Mouse (Mus musculus) spleen, adult 2 months (tissue): ENCODE measurements around the gene Cd59a.
"Not testable (repeated sequence)": the region's sequence is repeated elsewhere in the genome, so short reads cannot be mapped to it uniquely, and the experiment has no call there.

Experiments
- CTCF ChIP-seq: fragments of 200-500 bp; IDR thresholded peaks from 2 replicates; pipeline ENCODE4 v1.5.1; 2011; ENCODE audit warnings: mild to moderate bottlenecking, inconsistent platforms; ENCODE audit not compliant: insufficient read depth, insufficient read length, insufficient replicate concordance; ENCODE audit errors: extremely low read depth
- POLR2A ChIP-seq: fragments of 200-500 bp; IDR thresholded peaks from 2 replicates; pipeline ENCODE4 v1.6.1; 2011; ENCODE audit warnings: low read depth, low read length, inconsistent platforms

DNA sequence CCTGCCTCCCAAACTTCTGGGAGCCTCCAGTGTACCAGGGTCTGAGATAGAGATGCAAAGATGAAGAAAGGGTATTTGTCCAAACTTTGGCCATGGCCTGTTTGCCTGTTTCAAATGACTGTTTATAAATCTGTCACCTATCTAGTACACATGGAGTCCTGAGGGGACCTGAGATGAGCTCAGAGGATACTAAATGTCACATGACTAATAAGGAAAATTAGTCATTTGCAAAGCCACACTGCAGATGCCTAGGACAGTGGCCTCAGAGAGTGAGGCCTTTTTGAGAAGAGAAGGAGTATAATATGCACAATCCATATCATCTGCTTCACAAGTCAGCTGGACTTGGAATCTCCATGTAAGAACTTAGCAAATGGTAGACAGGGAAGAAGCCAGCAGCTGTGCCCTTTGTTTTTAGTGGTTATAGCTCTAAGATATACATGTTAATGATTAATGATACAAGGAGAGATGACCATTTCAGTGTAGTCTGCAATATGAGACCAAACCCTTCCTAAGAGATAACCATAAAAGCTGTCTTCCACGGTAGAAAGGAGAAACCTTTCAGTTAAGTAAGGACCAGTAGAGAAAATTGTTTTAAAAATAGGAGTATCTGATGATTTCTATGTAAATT is 15.7 kb downstream of the Cd59a start:
- not testable (repeated sequence) for TF ChIP-seq CTCF, POLR2A
